Mouse (Mus musculus) E14TG2a.4 (cell line): Measurements from ENCODE around the gene Chrna7.

Source experiments
- H3K27me3 ChIP-seq: 2 replicates; pipeline ENCODE4 v1.6.1; 2014; ENCODE audit warnings: low read length, control low read depth; ENCODE audit not compliant: insufficient read depth
- H3K36me3 ChIP-seq: 2 replicates; pipeline ENCODE4 v1.6.1; 2014; ENCODE audit warnings: low read length, control low read depth; ENCODE audit not compliant: insufficient read depth
- H3K4me1 ChIP-seq: replicated peaks from 2 replicates; pipeline ENCODE4 v1.6.1; 2014; ENCODE audit warnings: low read depth, low read length, control low read depth
- H3K4me3 ChIP-seq: replicated peaks from 2 replicates; pipeline ENCODE4 v1.5.1; 2014; ENCODE audit warnings: mild to moderate bottlenecking, low read length
- H3K9me3 ChIP-seq: 2 replicates; pipeline ENCODE4 v1.6.1; 2014; ENCODE audit warnings: low read length, control low read depth
- CTCF ChIP-seq: conservative IDR thresholded peaks from 2 replicates; pipeline ENCODE4 v1.5.1; 2014; ENCODE audit warnings: low read length
- NANOG ChIP-seq: IDR thresholded peaks from 2 replicates; pipeline ENCODE4 v1.6.1; 2014; ENCODE audit warnings: borderline replicate concordance, low read length, mixed read lengths
- POU5F1 ChIP-seq: IDR thresholded peaks from 2 replicates; pipeline ENCODE4 v1.6.1; 2014; ENCODE audit warnings: low read length, borderline replicate concordance

Chrna7 gene

GRCm38 (mm10) chr7:63189647-63190534 lies 22.5 kb downstream of the Chrna7 start:
- no peak overlapping the region for H3K4me3 ChIP-seq
- TF ChIP-seq NANOG (no peak), POU5F1 (no peak), CTCF (no peak)
- H3K27me3 ChIP-seq = no peaks in the 10 kb centered on the region
- no peaks in the 10 kb centered on the region for H3K4me1 ChIP-seq
- no peaks in the 10 kb centered on the region for H3K9me3 ChIP-seq
- H3K36me3 ChIP-seq = no peaks in the 10 kb centered on the region

GRCm38 (mm10) chr7:63170063-63170787 lies 42.1 kb downstream of the Chrna7 start:
- H3K4me1 ChIP-seq = no peaks in the 10 kb centered on the region
- TF ChIP-seq NANOG (no peak), CTCF (no peak), POU5F1 (no peak)

DNA sequence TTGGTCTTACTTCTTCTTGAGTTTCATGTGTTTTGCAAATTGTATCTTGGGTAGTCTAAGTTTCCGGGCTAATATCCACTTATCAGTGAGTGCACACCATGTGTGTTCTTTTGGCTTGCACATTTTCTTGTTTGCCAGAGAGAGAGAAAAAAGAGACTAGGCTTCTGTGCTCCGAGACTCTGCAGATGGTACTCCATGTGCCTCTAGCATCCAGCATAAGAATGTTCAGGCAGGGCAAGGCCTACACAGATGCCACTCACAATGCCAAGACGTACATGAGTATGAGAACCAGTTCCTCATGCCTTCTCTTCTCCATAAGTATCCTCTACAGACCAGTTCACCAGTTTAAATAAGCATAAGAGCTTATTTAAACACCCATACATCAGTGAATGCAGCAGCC lies 47.8 kb downstream of the Chrna7 start:
- no peaks in the 10 kb centered on the region for H3K36me3 ChIP-seq
- H3K4me3 ChIP-seq = no peak overlapping the region
- no peaks in the 10 kb centered on the region for H3K4me1 ChIP-seq
- no peak for TF ChIP-seq POU5F1
- TF ChIP-seq NANOG = no peak
- TF ChIP-seq CTCF = no peak
- H3K27me3 ChIP-seq = no peaks in the 10 kb centered on the region
- H3K9me3 ChIP-seq = no peaks in the 10 kb centered on the region

More at GRCm38 (mm10) chr7:63170063-63170787, 42.1 kb downstream of the Chrna7 start:
- Histone ChIP-seq H3K27me3 (no peaks in the 10 kb centered on the region), H3K36me3 (no peaks in the 10 kb centered on the region), H3K4me3 (no peak overlapping the region), H3K9me3 (no peaks in the 10 kb centered on the region)

DNA sequence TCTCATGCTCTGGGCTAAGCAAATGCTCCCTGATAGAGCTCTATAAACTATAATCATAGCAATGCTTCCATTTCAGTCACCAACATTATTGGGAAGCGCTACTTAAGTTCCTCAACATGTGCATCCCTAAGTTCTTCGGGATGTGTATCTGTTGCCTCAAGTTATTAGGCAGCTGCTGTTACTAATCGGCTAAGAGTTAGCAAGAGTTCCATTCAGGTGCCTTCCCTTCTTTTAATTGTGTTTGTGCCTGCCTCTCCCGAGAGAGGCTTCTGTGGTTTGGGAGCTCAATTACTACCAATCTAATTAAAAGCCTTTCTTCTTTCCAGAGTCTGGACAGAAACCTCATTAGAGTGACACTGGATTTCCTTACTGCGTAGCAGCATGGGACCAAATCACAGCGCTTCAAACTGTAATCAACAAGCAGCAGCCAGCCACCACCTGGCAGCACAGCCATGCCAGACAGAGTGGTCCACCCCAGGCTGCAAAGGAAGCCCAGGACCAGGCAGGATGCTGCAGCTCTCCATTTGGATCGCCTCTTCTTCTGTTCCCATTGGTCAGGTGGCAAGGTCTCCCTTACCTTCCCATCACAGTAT lies 50.0 kb downstream of the Chrna7 start:
- no peaks in the 10 kb centered on the region for H3K27me3 ChIP-seq
- no peaks in the 10 kb centered on the region for H3K9me3 ChIP-seq
- no peak for TF ChIP-seq POU5F1
- no peaks in the 10 kb centered on the region for H3K4me1 ChIP-seq
- H3K4me3 ChIP-seq = no peak overlapping the region
- no peaks in the 10 kb centered on the region for H3K36me3 ChIP-seq

DNA sequence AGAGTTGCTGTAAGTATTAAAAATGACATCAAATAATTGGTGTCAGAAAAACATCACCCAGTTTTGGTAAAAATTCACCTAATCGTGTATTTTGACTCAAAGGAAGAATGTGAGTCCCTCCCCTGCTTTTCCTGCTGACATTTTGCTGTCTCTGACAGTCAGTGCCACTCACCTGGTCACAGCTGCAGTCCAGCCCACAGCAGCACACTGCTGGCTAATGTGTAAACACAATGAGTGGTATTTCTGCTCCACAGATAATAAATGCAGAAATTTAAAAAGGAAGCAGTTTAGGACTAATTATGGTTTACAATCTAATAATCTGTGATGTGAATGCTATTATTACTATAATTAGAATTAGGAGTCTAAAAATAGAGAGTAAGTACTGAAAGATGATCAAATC lies 59.1 kb downstream of the Chrna7 start:
- H3K4me1 ChIP-seq = no peaks in the 10 kb centered on the region
- H3K9me3 ChIP-seq = no peaks in the 10 kb centered on the region
- H3K36me3 ChIP-seq = no peaks in the 10 kb centered on the region
- H3K4me3 ChIP-seq = no peak overlapping the region
- TF ChIP-seq NANOG = no peak
- TF ChIP-seq POU5F1 = no peak
- no peak for TF ChIP-seq CTCF
- no peaks in the 10 kb centered on the region for H3K27me3 ChIP-seq

- Histone ChIP-seq H3K36me3 (0 out of 2 replicates have a peak, but pooled peaks cover 4% of the 10 kb centered on the region), H3K4me3 (no peak overlapping the region), H3K9me3 (no peaks in the 10 kb centered on the region), H3K27me3 (no peaks in the 10 kb centered on the region), H3K4me1 (no peaks in the 10 kb centered on the region)
- TF ChIP-seq NANOG (no peak), POU5F1 (no peak), CTCF (no peak)
Observed at GRCm38 (mm10) chr7:63148740-63149139, 63.6 kb downstream of the Chrna7 start.

GRCm38 (mm10) chr7:63148321-63148720 lies 64.0 kb downstream of the Chrna7 start:
- no peak overlapping the region for H3K4me3 ChIP-seq
- H3K9me3 ChIP-seq = no peaks in the 10 kb centered on the region
- H3K36me3 ChIP-seq = 0 out of 2 replicates have a peak, but pooled peaks cover 4% of the 10 kb centered on the region
- no peaks in the 10 kb centered on the region for H3K4me1 ChIP-seq
- TF ChIP-seq POU5F1 (no peak), NANOG (no peak), CTCF (no peak)
- H3K27me3 ChIP-seq = no peaks in the 10 kb centered on the region

DNA sequence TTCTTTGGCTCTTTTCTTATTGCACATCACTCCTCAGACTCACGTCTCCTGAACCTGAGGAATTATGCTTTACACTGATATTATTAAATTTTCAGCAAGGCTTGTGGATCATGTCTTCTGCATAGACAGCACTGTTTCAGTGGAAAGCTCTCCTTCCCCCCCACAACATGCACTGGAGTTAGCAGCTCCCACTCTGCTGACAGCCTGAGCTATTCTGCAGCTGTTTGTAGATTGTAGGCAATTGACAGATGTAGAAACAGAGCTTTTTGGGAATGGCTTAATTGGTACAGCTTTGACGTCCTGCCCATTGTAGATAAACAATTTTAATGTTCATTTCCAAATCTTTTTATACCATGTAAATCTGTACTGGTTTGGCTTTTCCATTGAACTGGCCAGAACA lies 89.8 kb downstream of the Chrna7 start:
- Histone ChIP-seq H3K36me3 (no peaks in the 10 kb centered on the region), H3K27me3 (no peaks in the 10 kb centered on the region), H3K4me1 (no peaks in the 10 kb centered on the region), H3K9me3 (no peaks in the 10 kb centered on the region), H3K4me3 (no peak overlapping the region)
- no peak for TF ChIP-seq NANOG
- TF ChIP-seq POU5F1 = no peak
- no peak for TF ChIP-seq CTCF
